Comparison of ENCODE assay signal across 10 mouse cellular contexts in genomic region chr5:138753269-138753668, GRCm38 (mm10). TPM values are rescaled to one million over a fixed set of nuclear protein-coding genes. Genes with fewer than 3 reads are reported as not detected.
DNase-seq lines count a peak whose midpoint lies in the region; ATAC-seq and TF ChIP-seq lines count a peak whose summit lies in the region.
"Had no signal": no experiment of that assay in that cellular context is flagged by ENCODE, and none has a peak within 500 bp of the region (broad histone marks: within the 10 kb centered on the region; RNA-seq: fewer than 3 reads in every experiment).

No protein-coding gene starts in this region.

- no peak overlapping the region for H3K27ac ChIP-seq in heart, embryonic 12.5 days (ENCODE audit: poor library complexity, severe bottlenecking)
- no peak overlapping the region for H3K27ac ChIP-seq in limb, embryonic 15.5 days
- no peak overlapping the region for H3K27ac ChIP-seq in stomach, postnatal 0 days (replicated peaks)
- no peak overlapping the region for H3K27ac ChIP-seq in layer of hippocampus, adult 2 months

- peaks cover 60% of the 10 kb centered on the region for H3K27me3 ChIP-seq in heart, embryonic 12.5 days (replicated peaks)
- peaks cover 90% of the 10 kb centered on the region for H3K27me3 ChIP-seq in megakaryocyte, embryonic 14.5 days (replicated peaks)
- peaks cover 56% of the 10 kb centered on the region for H3K27me3 ChIP-seq in limb, embryonic 15.5 days
- no peaks in the 10 kb centered on the region; the same call in 1 of the 2 replicates for H3K27me3 ChIP-seq in stomach, postnatal 0 days (ENCODE audit: control insufficient read depth, insufficient read depth, low read length)

- 64% methylated on average over 4 of the region's 4 CpGs for WGBS in heart, embryonic 12.5 days
- 66% methylated on average over 4 of the region's 4 CpGs for WGBS in limb, embryonic 15.5 days
- 77% methylated on average over 4 of the region's 4 CpGs for WGBS in stomach, postnatal 0 days

- H3K9ac ChIP-seq in heart, embryonic 12.5 days, result no peak overlapping the region
- H3K9ac ChIP-seq in limb, embryonic 15.5 days, result no peak overlapping the region
- H3K9ac ChIP-seq in stomach, postnatal 0 days (ENCODE audit: low read length), result no peak overlapping the region

- no peak for TF ChIP-seq CTCF in stomach, postnatal 0 days (IDR thresholded peaks at IDR 0.05; ENCODE audit: low read depth)
- TF ChIP-seq CTCF in layer of hippocampus, adult 2 months (conservative IDR thresholded peaks at IDR 0.05), result no peak

- H3K9me3 ChIP-seq in heart, embryonic 12.5 days (replicated peaks), result no peaks in the 10 kb centered on the region
- no peaks in the 10 kb centered on the region for H3K9me3 ChIP-seq in megakaryocyte, embryonic 14.5 days
- no peaks in the 10 kb centered on the region for H3K9me3 ChIP-seq in limb, embryonic 15.5 days
- H3K9me3 ChIP-seq in stomach, postnatal 0 days (ENCODE audit: control insufficient read depth, low read length), result no peaks in the 10 kb centered on the region

- H3K36me3 ChIP-seq in heart, embryonic 12.5 days, result no peaks in the 10 kb centered on the region
- peaks cover 6% of the 10 kb centered on the region for H3K36me3 ChIP-seq in megakaryocyte, embryonic 14.5 days (replicated peaks; ENCODE audit: low read length)
- H3K36me3 ChIP-seq in limb, embryonic 15.5 days, result 0 out of 2 replicates have a peak, but pooled peaks cover 3% of the 10 kb centered on the region
- no peaks in the 10 kb centered on the region for H3K36me3 ChIP-seq in stomach, postnatal 0 days (ENCODE audit: control insufficient read depth, insufficient read depth, low read length)
- H3K36me3 ChIP-seq: G1E had no signal

- no peak for ATAC-seq in heart, embryonic 12.5 days (ENCODE audit: insufficient number of reproducible peaks, low FRiP score)
- ATAC-seq in megakaryocyte, adult 5-6 weeks (ENCODE audit: poor library complexity, severe bottlenecking), result no peak
- no peak for ATAC-seq in limb, embryonic 15.5 days (ENCODE audit: insufficient number of reproducible peaks, low FRiP score, low TSS enrichment, low read depth)
- no peak for ATAC-seq in stomach, postnatal 0 days (ENCODE audit: low FRiP score, low TSS enrichment)
- ATAC-seq: inflammation-experienced regulatory T-cells, adult 6 months had no signal

- TF ChIP-seq EP300 in stomach, postnatal 0 days (optimal IDR thresholded peaks at IDR 0.05), result no peak

- H3K4me3 ChIP-seq in heart, embryonic 12.5 days, result no peak overlapping the region
- H3K4me3 ChIP-seq in megakaryocyte, embryonic 14.5 days (replicated peaks), result peak overlapping the region; percentile 38
- H3K4me3 ChIP-seq in limb, embryonic 15.5 days, result 0 out of 2 replicates have a peak overlapping the region, but pooled peaks have one; percentile 64
- no peak overlapping the region for H3K4me3 ChIP-seq in stomach, postnatal 0 days (ENCODE audit: low read depth, low read length)
- no peak overlapping the region for H3K4me3 ChIP-seq in layer of hippocampus, adult 2 months

- H3K4me1 ChIP-seq in heart, embryonic 12.5 days (replicated peaks), result peaks cover 26% of the 10 kb centered on the region
- H3K4me1 ChIP-seq in megakaryocyte, embryonic 14.5 days, result peaks cover 20% of the 10 kb centered on the region
- H3K4me1 ChIP-seq in limb, embryonic 15.5 days, result peaks cover 37% of the 10 kb centered on the region
- H3K4me1 ChIP-seq in stomach, postnatal 0 days (replicated peaks; ENCODE audit: control insufficient read depth, insufficient read depth), result peaks cover 11% of the 10 kb centered on the region; the same call in 1 of the 2 replicates

- no peak for DNase-seq in heart, adult 9 months (ENCODE audit: low spot score in 2 of 2)
- no peak for DNase-seq in stomach, postnatal 0 days (ENCODE audit: low spot score)
- DNase-seq in lung, postnatal 14 days, result no peak
- no peak for DNase-seq in layer of hippocampus, adult 2 months (ENCODE audit: low spot score in 2 of 2)

- H3K4me2 ChIP-seq in heart, embryonic 12.5 days, result peak overlapping the region; percentile 92
- H3K4me2 ChIP-seq in limb, embryonic 15.5 days, result peak overlapping the region; percentile 96; the same call in 1 of the 2 replicates
- H3K4me2 ChIP-seq in stomach, postnatal 0 days (replicated peaks; ENCODE audit: low read depth), result 0 out of 2 replicates have a peak overlapping the region, but pooled peaks have one; percentile 96

RNA-seq across cellular contexts. Expression of gene Fam20c, which starts 1.0 kb away (rescaled TPM):
- 6.0 and 6.2 TPM in 2 replicates for polyA plus RNA-seq in heart, embryonic 12.5 days (2016; fragmentation: Nextera tagmentation; extraction: Ambion mirVana)
- 8.0 and 54.6 TPM in 2 replicates for polyA plus RNA-seq in megakaryocyte, embryonic 14.5 days (2012; ENCODE audit: insufficient read depth, low replicate concordance)
- total RNA-seq in megakaryocyte, adult 5-6 weeks (2015), result 9.6 and 10.3 TPM in 2 replicates
- total RNA-seq in megakaryocyte, adult 5-6 weeks (2017), result 14.0 and 19.0 TPM in 2 replicates
- polyA plus RNA-seq in limb, embryonic 15.5 days (2015; fragmentation: Nextera tagmentation; extraction: Ambion mirVana), result 6.4 and 7.8 TPM in 2 replicates
- 5.5 and 6.1 TPM in 2 replicates for polyA plus RNA-seq in stomach, postnatal 0 days (2015; fragmentation: Nextera tagmentation; extraction: Ambion mirVana)
- total RNA-seq in layer of hippocampus, adult 2 months (2021), result 10 to 100 TPM; 29.2 to 33.7 TPM
- polyA plus RNA-seq: G1E; inflammation-experienced regulatory T-cells, adult 6 months had no signal

Comparison
In these comparisons a context has a peak if more than half of its experiments do, and no peak if none do; other contexts are left out.
1. H3K4me3 ChIP-seq: peak in megakaryocyte, embryonic 14.5 days (single experiment) and limb, embryonic 15.5 days (single experiment); none in heart, embryonic 12.5 days (single experiment), stomach, postnatal 0 days (single experiment) and layer of hippocampus, adult 2 months (single experiment).
2. Peak in every context shown above with its lines, with median percentiles within 50 percentile points of each other: H3K4me2 ChIP-seq.